Mouse (Mus musculus): Measurements from ENCODE around the gene Prmt1.

Gene Prmt1

GRCm38 (mm10) chr7:45012824-45013223, 26.5 kb upstream of the Prmt1 start:
- DNase-seq (ENCODE audit: low spot score in 2 of 2), result no peak

- no peak for DNase-seq (ENCODE audit: low spot score in 2 of 2)
Observed at GRCm38 (mm10) chr7:45012011-45012410, 25.6 kb upstream of the Prmt1 start.

- DNase-seq (ENCODE audit: low spot score in 2 of 2), result no peak
Observed at GRCm38 (mm10) chr7:45008411-45008810, 22.0 kb upstream of the Prmt1 start.

GRCm38 (mm10) chr7:45007846-45008245, 21.5 kb upstream of the Prmt1 start:
- no peak for DNase-seq (ENCODE audit: low spot score in 2 of 2)

GRCm38 (mm10) chr7:45007141-45007540, 20.8 kb upstream of the Prmt1 start:
- DNase-seq (ENCODE audit: low spot score in 2 of 2), result no peak

- DNase-seq (ENCODE audit: low spot score in 2 of 2), result no peak
Observed at GRCm38 (mm10) chr7:45006503-45006902, 20.1 kb upstream of the Prmt1 start.

- DNase-seq (ENCODE audit: low spot score in 2 of 2), result no peak
Observed at GRCm38 (mm10) chr7:45005321-45005992, 19.1 kb upstream of the Prmt1 start.

GRCm38 (mm10) chr7:45004546-45004945, 18.2 kb upstream of the Prmt1 start:
- no peak for DNase-seq (ENCODE audit: low spot score in 2 of 2)

- no peak for DNase-seq (ENCODE audit: low spot score in 2 of 2)
Observed at GRCm38 (mm10) chr7:45002440-45002839, 16.1 kb upstream of the Prmt1 start.

GRCm38 (mm10) chr7:45000539-45001114, 14.3 kb upstream of the Prmt1 start:
- DNase-seq (ENCODE audit: low spot score in 2 of 2), result no peak

GRCm38 (mm10) chr7:44999753-45000152, 13.4 kb upstream of the Prmt1 start:
- DNase-seq (ENCODE audit: low spot score in 2 of 2), result no peak

- no peak for DNase-seq (ENCODE audit: low spot score in 2 of 2)
Observed at GRCm38 (mm10) chr7:44998501-44998955, 12.2 kb upstream of the Prmt1 start, which contains the start of gene Bcl2l12. Gene Bcl2l12, minus strand, starts transcription at chr7:44998712.

- DNase-seq (ENCODE audit: low spot score in 2 of 2), result no peak
Observed at GRCm38 (mm10) chr7:44997940-44998428, 11.6 kb upstream of the Prmt1 start.

- DNase-seq (ENCODE audit: low spot score in 2 of 2), result peak; percentile 92 to 94
Observed at GRCm38 (mm10) chr7:44997231-44997939, 11.0 kb upstream of the Prmt1 start, which contains the start of gene Irf3. Gene Irf3, plus strand, starts transcription at chr7:44997648.

GRCm38 (mm10) chr7:44996672-44997071, 10.3 kb upstream of the Prmt1 start:
- DNase-seq (ENCODE audit: low spot score in 2 of 2), result no peak

- no peak for DNase-seq (ENCODE audit: low spot score in 2 of 2)
Observed at GRCm38 (mm10) chr7:44986879-44987718, 731 bp upstream of the Prmt1 start.

- peak; percentile 73 to 74 for DNase-seq (ENCODE audit: low spot score in 2 of 2)
Observed at GRCm38 (mm10) chr7:44985595-44986191, 675 bp downstream of the Prmt1 start.

- no peak for DNase-seq (ENCODE audit: low spot score in 2 of 2)
Observed at GRCm38 (mm10) chr7:44984833-44985164, 1.6 kb downstream of the Prmt1 start.

- no peak for DNase-seq (ENCODE audit: low spot score in 2 of 2)
Observed at GRCm38 (mm10) chr7:44983944-44984832, 2.2 kb downstream of the Prmt1 start.

GRCm38 (mm10) chr7:44983085-44983484, 3.3 kb downstream of the Prmt1 start:
- peak in 1 of 2 experiments; percentile 75 for DNase-seq (ENCODE audit: low spot score in 2 of 2)
